8 mouse cellular contexts compared by ENCODE assay signal in genomic region chr11:19830280-19831062, GRCm38 (mm10).
DNase-seq lines count a peak whose midpoint lies in the region; ATAC-seq and TF ChIP-seq lines count a peak whose summit lies in the region.

No protein-coding gene starts in this region.

- intact Hi-C loops in left cerebral cortex, postnatal 10 days (cut with DNase I): loop anchor here (5.0 to 10.0 kb wide), 3 partner anchors 92 to 242 kb away; partner anchors contain the start of gene Spred2

- TF ChIP-seq POLR2A in spleen, adult 2 months (IDR thresholded peaks at IDR 0.05; ENCODE audit: low read depth, low read length): no peak

- H3K27ac ChIP-seq in heart, embryonic 10.5 days: no peak overlapping the region
- H3K27ac ChIP-seq in forebrain, embryonic 16.5 days (ENCODE audit: low read length): no peak overlapping the region
- no peak overlapping the region for H3K27ac ChIP-seq in hindbrain, embryonic 15.5 days (replicated peaks)
- no peak overlapping the region for H3K27ac ChIP-seq in midbrain, embryonic 14.5 days (replicated peaks; ENCODE audit: low read depth, low read length)
- H3K27ac ChIP-seq in spleen, adult 2 months (ENCODE audit: insufficient read depth, low read length): no peak overlapping the region

- no peak overlapping the region for H3K9ac ChIP-seq in forebrain, embryonic 16.5 days (replicated peaks; ENCODE audit: low read depth, low read length)
- no peak overlapping the region for H3K9ac ChIP-seq in hindbrain, embryonic 15.5 days
- H3K9ac ChIP-seq in midbrain, embryonic 14.5 days (replicated peaks; ENCODE audit: low read length): no peak overlapping the region

- peak; percentile 94; the same call in 1 of the 2 replicates for TF ChIP-seq CTCF in spleen, adult 2 months (IDR thresholded peaks at IDR 0.05; ENCODE audit: extremely low read depth, insufficient read depth, insufficient read length, insufficient replicate concordance)

- H3K4me1 ChIP-seq in heart, embryonic 10.5 days: peaks cover 32% of the 10 kb centered on the region
- H3K4me1 ChIP-seq in forebrain, embryonic 16.5 days (replicated peaks; ENCODE audit: control insufficient read depth, insufficient read depth, low read length): peaks cover 6% of the 10 kb centered on the region
- H3K4me1 ChIP-seq in hindbrain, embryonic 15.5 days (replicated peaks): peaks cover 17% of the 10 kb centered on the region
- peaks cover 5% of the 10 kb centered on the region for H3K4me1 ChIP-seq in midbrain, embryonic 14.5 days (ENCODE audit: control insufficient read depth, insufficient read depth, low read length)
- no peaks in the 10 kb centered on the region for H3K4me1 ChIP-seq in spleen, adult 2 months (ENCODE audit: control insufficient read depth, insufficient read depth, insufficient read length)

- peak; percentile 71 to 92 for DNase-seq in heart, adult 18-20 months
- DNase-seq in heart, embryonic 10.5 days (ENCODE audit: low spot score): no peak
- peak; percentile 57 for DNase-seq in c-Kit-positive CD71-positive TER-119-positive erythroid progenitor cells, embryonic 14.5 days (ENCODE audit: low spot score)
- DNase-seq in left cerebral cortex, postnatal 10 days (ENCODE audit: extremely low spot score in 1 of 2, low spot score in 2 of 2): peak; percentile 70 to 86
- DNase-seq in midbrain, embryonic 14.5 days: peak; percentile 93
- DNase-seq in spleen, adult 2 months (ENCODE audit: low read depth in 1 of 2, low spot score in 2 of 2): peak; percentile 41 to 65

- H3K27me3 ChIP-seq in heart, embryonic 10.5 days (ENCODE audit: insufficient read depth, poor library complexity, severe bottlenecking): no peaks in the 10 kb centered on the region
- H3K27me3 ChIP-seq in forebrain, embryonic 16.5 days (replicated peaks; ENCODE audit: control insufficient read depth, insufficient read depth, low read length): no peaks in the 10 kb centered on the region
- H3K27me3 ChIP-seq in hindbrain, embryonic 15.5 days: no peaks in the 10 kb centered on the region
- no peaks in the 10 kb centered on the region for H3K27me3 ChIP-seq in midbrain, embryonic 14.5 days (ENCODE audit: control insufficient read depth, insufficient read depth, low read length)
- no peaks in the 10 kb centered on the region for H3K27me3 ChIP-seq in spleen, adult 2 months (ENCODE audit: control insufficient read depth, insufficient read depth, low read length)

- no peak overlapping the region for H3K4me3 ChIP-seq in heart, embryonic 10.5 days
- H3K4me3 ChIP-seq in forebrain, embryonic 16.5 days (replicated peaks; ENCODE audit: low read length): no peak overlapping the region
- H3K4me3 ChIP-seq in hindbrain, embryonic 15.5 days: no peak overlapping the region
- no peak overlapping the region for H3K4me3 ChIP-seq in midbrain, embryonic 14.5 days (replicated peaks; ENCODE audit: low read depth, low read length)
- H3K4me3 ChIP-seq in spleen, adult 2 months (ENCODE audit: extremely low read depth, insufficient read depth, insufficient read length): no peak overlapping the region

- WGBS in heart, embryonic 10.5 days: 15% methylated on average over 18 of the region's 18 CpGs
- 18% methylated on average over 18 of the region's 18 CpGs for WGBS in forebrain, embryonic 16.5 days
- 19% methylated on average over 18 of the region's 18 CpGs for WGBS in hindbrain, embryonic 15.5 days
- 21% methylated on average over 18 of the region's 18 CpGs for WGBS in midbrain, embryonic 14.5 days
- WGBS in spleen, adult 2 months: 16% methylated on average over 18 of the region's 18 CpGs

- no peaks in the 10 kb centered on the region for H3K9me3 ChIP-seq in heart, embryonic 10.5 days
- no peaks in the 10 kb centered on the region for H3K9me3 ChIP-seq in forebrain, embryonic 16.5 days (ENCODE audit: control insufficient read depth, low read length)
- no peaks in the 10 kb centered on the region for H3K9me3 ChIP-seq in hindbrain, embryonic 15.5 days
- no peaks in the 10 kb centered on the region for H3K9me3 ChIP-seq in midbrain, embryonic 14.5 days (ENCODE audit: control insufficient read depth, low read length)

- H3K36me3 ChIP-seq in heart, embryonic 10.5 days: no peaks in the 10 kb centered on the region
- H3K36me3 ChIP-seq in forebrain, embryonic 16.5 days (ENCODE audit: control insufficient read depth, insufficient read depth): no peaks in the 10 kb centered on the region
- no peaks in the 10 kb centered on the region for H3K36me3 ChIP-seq in hindbrain, embryonic 15.5 days
- H3K36me3 ChIP-seq in midbrain, embryonic 14.5 days (ENCODE audit: control insufficient read depth, insufficient read depth, low read length): no peaks in the 10 kb centered on the region
- no peaks in the 10 kb centered on the region for H3K36me3 ChIP-seq in spleen, adult 2 months (ENCODE audit: control insufficient read depth, insufficient read depth, low read length)

- peak; percentile 54 for ATAC-seq in forebrain, embryonic 16.5 days
- peak; percentile 59; the same call in 1 of the 2 replicates for ATAC-seq in hindbrain, embryonic 15.5 days (ENCODE audit: low FRiP score, low read depth)
- ATAC-seq in midbrain, embryonic 14.5 days (ENCODE audit: low FRiP score, low TSS enrichment): no peak

- H3K4me2 ChIP-seq in forebrain, embryonic 16.5 days (ENCODE audit: low read length): no peak overlapping the region
- no peak overlapping the region for H3K4me2 ChIP-seq in hindbrain, embryonic 15.5 days
- H3K4me2 ChIP-seq in midbrain, embryonic 14.5 days (ENCODE audit: low read length): no peak overlapping the region
